Mouse (Mus musculus) E14TG2a.4 (cell line): ENCODE measurements around the gene Ctnnd1.

Source experiments
- CTCF ChIP-seq: conservative IDR thresholded peaks from 2 replicates; pipeline ENCODE4 v1.5.1; 2014; ENCODE audit warnings: low read length
- NANOG ChIP-seq: IDR thresholded peaks from 2 replicates; pipeline ENCODE4 v1.6.1; 2014; ENCODE audit warnings: borderline replicate concordance, low read length, mixed read lengths
- POU5F1 ChIP-seq: IDR thresholded peaks from 2 replicates; pipeline ENCODE4 v1.6.1; 2014; ENCODE audit warnings: low read length, borderline replicate concordance

DNA sequence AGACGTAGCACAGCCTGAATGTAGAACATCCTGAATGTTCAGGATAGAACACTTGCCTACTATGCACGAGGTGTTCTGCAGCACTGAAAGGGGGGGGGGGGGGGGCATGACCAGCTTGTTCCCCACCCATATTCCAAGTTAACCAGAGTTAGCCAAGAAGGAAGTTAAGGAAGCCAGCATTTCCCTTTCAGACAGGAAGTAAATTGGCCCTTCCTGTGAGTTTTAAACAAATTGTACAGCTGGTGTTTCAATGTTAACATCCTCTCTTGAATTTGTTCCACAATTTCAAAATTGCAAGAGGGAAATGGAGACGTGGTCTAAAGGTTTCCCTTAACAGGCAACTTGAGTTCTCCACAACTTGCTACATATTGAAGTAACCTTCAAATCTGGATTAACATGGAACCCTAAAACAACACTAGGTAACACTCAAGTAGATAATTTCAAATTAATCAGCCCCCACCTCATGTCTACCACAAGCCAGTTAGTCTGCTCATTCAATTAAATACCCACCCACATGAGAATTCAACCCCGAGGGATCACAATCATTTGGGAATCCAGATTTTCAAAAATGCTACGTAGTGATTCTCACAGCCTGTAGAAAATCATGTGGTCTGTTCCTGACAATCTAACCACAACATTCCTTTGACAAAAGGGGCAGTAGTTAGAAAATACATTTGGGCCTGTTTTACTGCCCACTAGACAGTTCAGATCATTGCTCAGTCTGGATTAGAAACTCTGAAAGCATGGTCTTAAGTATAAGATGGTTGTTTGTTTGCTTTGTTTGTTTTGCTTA lies 11.9 kb downstream of the Ctnnd1 start:
- TF ChIP-seq CTCF (no peak), POU5F1 (no peak), NANOG (no peak)
